Mouse (Mus musculus) heart, embryonic 14.5 days (tissue): Measurements from ENCODE around the gene Fxyd3. TPM values are rescaled to one million over a fixed set of nuclear protein-coding genes. Genes with fewer than 3 reads are reported as not detected.

Experiments
- ATAC-seq: fragments of 200-750 bp; cut with Nextera tagmentation; 2 replicates; pipeline ENCODE4 v1.8.0; 2017; ENCODE audit warnings: low read depth, moderate TSS enrichment; ENCODE audit not compliant: insufficient number of reproducible peaks, insufficient read depth, low FRiP score
- H3K27ac ChIP-seq, 2 experiments: fragments of 200-500 bp in 1 of 2; fragments of 300-500 bp in 1 of 2; sonication (generic) in 1 of 2; replicated peaks in 1 of 2; 2 replicates each; pipeline ENCODE4 v1.5.1; 2012 to 2014; ENCODE audit warnings: low read depth in 2 of 2, low read length in 2 of 2, control low read depth in 1 of 2, mild to moderate bottlenecking in 1 of 2, mixed read lengths in 1 of 2; ENCODE audit not compliant: control insufficient read depth in 1 of 2, insufficient read depth in 1 of 2
- H3K27me3 ChIP-seq: fragments of 300-500 bp; sonication (generic); 2 replicates; pipeline ENCODE4 v1.6.1; 2014; ENCODE audit warnings: mild to moderate bottlenecking, low read length, control low read depth; ENCODE audit not compliant: control insufficient read depth, insufficient read depth
- H3K36me3 ChIP-seq: fragments of 300-500 bp; sonication (generic); 2 replicates; pipeline ENCODE4 v1.6.1; 2014; ENCODE audit warnings: mild to moderate bottlenecking, control low read depth, low read length, mixed read lengths; ENCODE audit not compliant: control insufficient read depth, insufficient read depth
- H3K4me1 ChIP-seq, 2 experiments: fragments of 200-500 bp in 1 of 2; fragments of 300-500 bp in 1 of 2; sonication (generic) in 1 of 2; 2 replicates each; pipeline ENCODE4 v1.6.1; 2012 to 2014; ENCODE audit warnings: low read length in 2 of 2, control low read depth in 1 of 2, mixed read lengths in 1 of 2; ENCODE audit not compliant: control insufficient read depth in 2 of 2, insufficient read depth in 2 of 2
- H3K4me2 ChIP-seq: fragments of 300-500 bp; sonication (generic); 2 replicates; pipeline ENCODE4 v1.6.1; 2014; ENCODE audit warnings: mild to moderate bottlenecking, low read length
- H3K4me3 ChIP-seq, 2 experiments: fragments of 200-500 bp in 1 of 2; fragments of 300-500 bp in 1 of 2; sonication (generic) in 1 of 2; 2 replicates each; pipeline ENCODE4 v1.5.1; 2012 to 2014; ENCODE audit warnings: low read length in 2 of 2, mild to moderate bottlenecking in 2 of 2, control low read depth in 1 of 2, low read depth in 1 of 2, moderate library complexity in 1 of 2; ENCODE audit not compliant: control insufficient read depth in 1 of 2, insufficient read depth in 1 of 2
- H3K9ac ChIP-seq: fragments of 300-500 bp; sonication (generic); 2 replicates; pipeline ENCODE4 v1.6.1; 2014; ENCODE audit warnings: mild to moderate bottlenecking, low read length
- H3K9me3 ChIP-seq: fragments of 300-500 bp; sonication (generic); 2 replicates; pipeline ENCODE4 v1.6.1; 2016; ENCODE audit warnings: low read length, control low read depth; ENCODE audit not compliant: control insufficient read depth
- WGBS: fragments of 180-500 bp; shearing (Covaris S2); extraction: QIAGEN DNeasy Blood & Tissue Kit; methylation state at CpG from one replicate; pipeline ENCODE4 v1.1.7; 2014; 5-methylcytosine and 5-hydroxymethylcytosine counted together
- polyA plus RNA-seq: library from polyadenylated mRNA; unstranded; fragments of >200 nt; fragmentation: Nextera tagmentation; extraction: Ambion mirVana; gene quantifications from 2 replicates; pipeline ENCODE4 v1.2.1, GENCODE M21; 2014

The Fxyd3 gene
- polyA plus RNA-seq, 1 experiment from 2014 or later, result 0.82 TPM

DNA sequence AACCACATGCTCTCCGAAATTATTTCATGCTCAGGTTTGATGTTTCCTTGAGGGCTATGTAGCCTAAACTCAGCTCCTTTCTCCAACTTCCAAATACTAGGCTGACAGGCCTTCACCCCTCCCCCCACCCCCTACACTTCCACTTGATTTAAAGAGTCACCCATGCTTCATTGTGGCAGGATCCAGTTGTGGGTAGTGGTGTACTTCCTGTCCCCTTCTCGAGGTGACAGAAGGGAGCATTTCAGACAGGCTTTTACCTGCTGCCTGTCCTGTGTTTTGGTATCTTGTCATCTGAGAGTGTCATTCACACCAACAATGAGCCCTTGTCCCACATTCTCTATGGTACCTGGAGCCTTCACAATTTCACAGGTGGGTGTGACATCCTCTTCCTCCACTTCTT lies 10.8 kb upstream of the Fxyd3 start:
- no peaks in the 10 kb centered on the region for H3K36me3 ChIP-seq
- H3K4me2 ChIP-seq, result no peak overlapping the region
- H3K4me3 ChIP-seq, result no peak overlapping the region
- no peaks in the 10 kb centered on the region for H3K9me3 ChIP-seq
- no peak overlapping the region for H3K9ac ChIP-seq
- peaks cover 0 to 4% of the 10 kb centered on the region in 2 experiments; a peak in 1 of 4 replicates for H3K4me1 ChIP-seq
- no peaks in the 10 kb centered on the region for H3K27me3 ChIP-seq
- H3K27ac ChIP-seq, result no peak overlapping the region
- 51% methylated on average over 2 of the region's 2 CpGs for WGBS
- no peak for ATAC-seq

DNA sequence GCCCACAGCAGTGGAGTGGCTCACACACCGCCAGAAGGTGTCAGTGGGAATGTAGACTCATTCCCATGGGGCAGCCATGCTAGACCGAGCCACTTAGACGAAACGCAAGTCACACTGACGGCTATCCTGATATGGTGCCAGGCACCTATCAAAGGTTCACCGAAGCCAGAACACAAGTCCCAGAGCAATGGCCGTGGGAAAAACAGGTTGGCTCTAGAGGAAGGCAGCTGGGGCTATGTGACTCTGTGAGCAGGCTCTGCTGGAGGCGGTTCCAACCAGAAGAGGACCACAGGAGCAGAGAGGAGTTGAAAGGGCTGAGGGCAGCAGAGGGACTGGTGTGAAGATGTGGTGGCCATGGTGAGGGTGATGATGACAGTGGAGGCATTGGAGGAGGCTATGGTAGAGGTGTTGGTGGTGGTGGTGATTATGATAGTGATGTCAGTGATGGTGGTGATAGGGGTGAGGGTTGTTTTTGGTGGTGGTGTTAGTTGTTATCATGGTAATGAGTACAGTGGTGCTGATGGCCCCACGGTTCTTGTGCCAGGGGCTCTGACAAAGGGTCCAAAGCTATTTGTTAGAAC lies 9.8 kb upstream of the Fxyd3 start:
- H3K4me1 ChIP-seq, result peaks cover 0 to 4% of the 10 kb centered on the region in 2 experiments; a peak in 1 of 4 replicates
- no peaks in the 10 kb centered on the region for H3K9me3 ChIP-seq
- no peaks in the 10 kb centered on the region for H3K27me3 ChIP-seq
- ATAC-seq, result no peak
- H3K9ac ChIP-seq, result no peak overlapping the region
- no peak overlapping the region for H3K4me2 ChIP-seq
- no peak overlapping the region for H3K4me3 ChIP-seq
- H3K36me3 ChIP-seq, result no peaks in the 10 kb centered on the region
- no peak overlapping the region for H3K27ac ChIP-seq
- 83% methylated on average over 9 of the region's 9 CpGs for WGBS

DNA sequence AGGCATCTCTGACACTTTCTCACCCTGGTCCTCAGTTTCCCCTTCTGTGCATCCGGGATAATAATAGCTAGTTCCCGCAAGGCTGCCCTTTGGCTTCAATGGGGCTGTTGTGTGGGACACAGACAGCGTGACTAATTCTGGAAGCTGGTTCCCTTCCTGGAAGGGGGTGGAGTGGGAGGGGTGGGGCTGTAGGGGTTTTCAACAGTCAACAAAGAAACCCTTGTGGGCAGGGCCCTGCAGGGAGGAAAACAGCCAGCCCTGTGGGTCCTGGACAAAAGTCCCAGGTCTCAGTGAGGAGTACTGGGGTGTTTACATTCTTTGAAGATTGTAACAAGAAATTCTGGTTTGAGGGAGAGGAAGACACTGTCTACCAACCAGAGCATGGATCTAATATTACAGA lies 8.7 kb upstream of the Fxyd3 start:
- no peak overlapping the region for H3K4me3 ChIP-seq
- 46% methylated on average over 3 of the region's 3 CpGs for WGBS
- no peak overlapping the region for H3K27ac ChIP-seq
- H3K9ac ChIP-seq, result no peak overlapping the region
- H3K27me3 ChIP-seq, result no peaks in the 10 kb centered on the region
- no peak for ATAC-seq
- H3K4me1 ChIP-seq, result peaks cover 0 to 4% of the 10 kb centered on the region in 2 experiments; a peak in 1 of 4 replicates
- H3K36me3 ChIP-seq, result no peaks in the 10 kb centered on the region
- H3K9me3 ChIP-seq, result no peaks in the 10 kb centered on the region
- H3K4me2 ChIP-seq, result no peak overlapping the region

DNA sequence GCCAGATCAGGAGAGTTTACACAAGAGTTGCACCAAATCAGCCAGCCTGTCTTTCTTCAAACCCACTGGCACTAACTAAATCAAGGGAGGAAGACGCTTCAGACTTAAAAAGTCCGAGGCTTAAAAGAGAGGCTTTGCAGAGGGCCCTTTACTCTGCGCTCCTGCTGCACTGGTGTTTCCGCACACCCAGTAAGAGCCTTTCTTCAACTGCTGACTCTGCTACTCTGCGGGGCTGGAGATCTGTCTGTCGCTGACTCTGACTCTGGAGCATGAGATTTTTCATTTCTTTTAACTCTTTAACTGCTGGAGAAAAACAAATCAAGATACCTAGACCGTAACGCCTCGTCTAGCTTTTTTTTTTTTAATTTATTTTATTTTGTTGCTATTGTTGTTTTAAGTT lies 7.6 kb upstream of the Fxyd3 start:
- 56% methylated on average over 9 of the region's 9 CpGs for WGBS
- Histone ChIP-seq H3K27ac (no peak overlapping the region), H3K9ac (no peak overlapping the region), H3K4me1 (peaks cover 0 to 4% of the 10 kb centered on the region in 2 experiments; a peak in 1 of 4 replicates), H3K27me3 (no peaks in the 10 kb centered on the region), H3K9me3 (no peaks in the 10 kb centered on the region), H3K36me3 (no peaks in the 10 kb centered on the region), H3K4me2 (no peak overlapping the region), H3K4me3 (no peak overlapping the region)
- no peak for ATAC-seq

DNA sequence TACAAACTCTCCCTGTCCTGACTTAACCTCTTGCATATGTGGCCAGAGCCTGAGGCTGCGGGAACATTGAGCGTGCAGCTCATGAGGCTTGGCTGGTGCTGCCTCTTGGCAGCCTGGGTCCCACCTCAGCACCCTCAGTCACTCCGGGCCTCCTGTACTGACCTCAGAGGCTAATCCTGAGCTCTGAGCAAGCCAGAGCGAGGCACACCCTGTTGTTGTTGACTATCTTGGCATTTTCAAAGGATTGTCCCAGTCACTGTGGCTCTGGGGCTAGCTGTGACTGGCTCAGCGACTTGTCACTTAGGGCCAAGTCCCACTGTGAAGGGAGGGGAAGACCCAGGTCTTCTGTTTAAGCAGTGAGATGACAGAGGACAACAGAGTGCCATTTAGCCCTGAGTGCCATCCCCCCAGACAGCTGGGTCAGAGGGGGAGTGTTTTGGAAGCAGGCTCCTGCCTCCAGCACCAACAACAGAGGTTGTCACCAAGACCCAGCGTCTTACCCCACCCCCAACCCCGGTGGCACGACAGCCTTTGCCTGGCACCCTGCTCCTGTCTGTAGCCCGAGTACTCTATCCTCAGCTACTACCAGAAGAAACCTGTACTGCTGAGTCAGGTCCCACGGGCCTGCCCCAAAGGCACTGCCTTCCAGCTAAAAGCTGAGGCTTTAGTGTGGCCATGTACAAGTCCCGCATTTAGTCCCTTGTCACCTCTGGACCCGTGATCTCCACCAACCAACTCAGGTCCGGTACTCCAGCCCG lies 6.5 kb upstream of the Fxyd3 start:
- Histone ChIP-seq H3K27me3 (no peaks in the 10 kb centered on the region), H3K9me3 (no peaks in the 10 kb centered on the region), H3K4me3 (no peak overlapping the region), H3K27ac (no peak overlapping the region), H3K9ac (no peak overlapping the region), H3K36me3 (no peaks in the 10 kb centered on the region), H3K4me2 (no peak overlapping the region), H3K4me1 (peaks cover 0 to 4% of the 10 kb centered on the region in 2 experiments; a peak in 1 of 4 replicates)
- ATAC-seq, result no peak
- 65% methylated on average over 14 of the region's 14 CpGs for WGBS

DNA sequence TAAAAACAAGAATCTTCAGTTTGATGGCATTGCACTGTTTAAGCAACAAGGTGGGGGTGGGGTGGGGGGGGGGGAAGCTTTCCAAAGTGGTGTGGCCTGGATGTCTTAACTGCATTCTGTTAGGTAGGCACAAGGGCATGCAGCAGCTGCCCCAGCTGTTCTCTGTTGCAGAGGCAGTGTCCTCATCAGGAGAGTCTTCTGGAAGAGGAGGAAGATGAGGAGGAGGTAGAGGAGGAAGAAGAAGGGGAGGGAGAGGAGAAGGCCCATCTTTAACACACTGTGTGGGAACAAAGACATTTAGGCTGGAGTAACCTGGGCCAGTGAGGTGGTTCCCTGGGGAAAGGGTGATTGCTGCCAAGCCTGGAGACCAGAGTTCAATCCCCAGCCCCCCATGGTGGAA lies 5.6 kb upstream of the Fxyd3 start:
- no peak overlapping the region for H3K4me2 ChIP-seq
- H3K4me1 ChIP-seq, result peaks cover 0 to 4% of the 10 kb centered on the region in 2 experiments; a peak in 1 of 4 replicates
- no peak for ATAC-seq
- H3K9me3 ChIP-seq, result no peaks in the 10 kb centered on the region
- H3K36me3 ChIP-seq, result no peaks in the 10 kb centered on the region
- no peaks in the 10 kb centered on the region for H3K27me3 ChIP-seq
- H3K9ac ChIP-seq, result no peak overlapping the region
- H3K4me3 ChIP-seq, result no peak overlapping the region
- H3K27ac ChIP-seq, result no peak overlapping the region

DNA sequence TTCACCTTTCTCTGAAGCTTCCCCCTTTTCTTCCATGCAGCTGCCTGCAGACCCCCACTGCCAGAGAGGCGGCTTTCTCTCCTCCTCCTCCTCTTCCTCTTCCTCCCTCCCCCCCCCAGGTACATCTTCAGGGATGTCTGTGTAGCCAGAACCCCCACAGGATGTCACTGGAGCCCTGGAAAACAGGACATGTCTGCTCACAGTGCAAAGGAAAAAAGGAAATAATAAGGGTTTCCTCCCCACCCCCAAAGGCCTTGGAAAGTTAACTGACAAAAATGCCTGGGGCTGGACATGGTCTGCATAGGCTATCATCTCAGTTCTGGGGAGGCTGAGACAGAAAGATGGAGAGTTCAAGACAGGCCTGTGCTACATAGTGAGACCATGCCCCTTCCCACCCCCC lies 4.6 kb upstream of the Fxyd3 start:
- H3K27ac ChIP-seq, result no peak overlapping the region
- no peak overlapping the region for H3K4me2 ChIP-seq
- ATAC-seq, result no peak
- peaks cover 0 to 4% of the 10 kb centered on the region in 2 experiments; a peak in 1 of 4 replicates for H3K4me1 ChIP-seq
- WGBS, result 29% methylated on average over 1 of the region's 1 CpGs
- H3K36me3 ChIP-seq, result no peaks in the 10 kb centered on the region
- H3K9ac ChIP-seq, result no peak overlapping the region
- H3K9me3 ChIP-seq, result no peaks in the 10 kb centered on the region
- no peaks in the 10 kb centered on the region for H3K27me3 ChIP-seq
- no peak overlapping the region for H3K4me3 ChIP-seq
